Mouse (Mus musculus): Measurements from ENCODE around the gene Man1c1. TPM values are rescaled to one million over a fixed set of nuclear protein-coding genes. Genes with fewer than 3 reads are reported as not detected.

Man1c1 gene
- polyA plus RNA-seq, 1 experiment from 2014 or later: 2.6 TPM

- no peaks in the 10 kb centered on the region for H3K36me3 ChIP-seq (ENCODE audit: control insufficient read depth, insufficient read depth, low read length)
- ATAC-seq (ENCODE audit: insufficient number of reproducible peaks, low FRiP score, low TSS enrichment, low read depth) (peak; percentile 65; the same call in 1 of the 2 replicates), DNase-seq (ENCODE audit: low spot score) (peak; percentile 87)
- no peak overlapping the region for H3K27ac ChIP-seq (replicated peaks; ENCODE audit: low read depth, low read length)
- no peak overlapping the region for H3K4me2 ChIP-seq (ENCODE audit: low read depth, severe bottlenecking)
- H3K9me3 ChIP-seq (ENCODE audit: control insufficient read depth, low read length): no peaks in the 10 kb centered on the region
- no peaks in the 10 kb centered on the region for H3K27me3 ChIP-seq (ENCODE audit: control insufficient read depth, insufficient read depth, low read length)
- WGBS: 7% methylated on average over 8 of the region's 8 CpGs
- no peaks in the 10 kb centered on the region for H3K4me1 ChIP-seq (ENCODE audit: control insufficient read depth, insufficient read depth, low read length)
- H3K9ac ChIP-seq (ENCODE audit: low read length): no peak overlapping the region
- H3K4me3 ChIP-seq (ENCODE audit: low read depth, low read length): no peak overlapping the region
These were observed 9.8 kb upstream of the Man1c1 start for GRCm38 (mm10) chr4:134713937-134714336.

GRCm38 (mm10) chr4:134705311-134705710, 1.2 kb upstream of the Man1c1 start:
- Histone ChIP-seq H3K27ac (replicated peaks; ENCODE audit: low read depth, low read length) (no peak overlapping the region), H3K4me2 (ENCODE audit: low read depth, severe bottlenecking) (peak overlapping the region; percentile 98; the same call in 1 of the 2 replicates), H3K27me3 (ENCODE audit: control insufficient read depth, insufficient read depth, low read length) (peaks cover 17% of the 10 kb centered on the region), H3K9ac (ENCODE audit: low read length) (no peak overlapping the region), H3K4me1 (ENCODE audit: control insufficient read depth, insufficient read depth, low read length) (peaks cover 14% of the 10 kb centered on the region), H3K4me3 (ENCODE audit: low read depth, low read length) (no peak overlapping the region), H3K36me3 (ENCODE audit: control insufficient read depth, insufficient read depth, low read length) (no peaks in the 10 kb centered on the region), H3K9me3 (ENCODE audit: control insufficient read depth, low read length) (no peaks in the 10 kb centered on the region)
- ATAC-seq (ENCODE audit: insufficient number of reproducible peaks, low FRiP score, low TSS enrichment, low read depth) (no peak), DNase-seq (ENCODE audit: low spot score) (peak; percentile 43)
- WGBS: 21% methylated on average over 5 of the region's 5 CpGs

- H3K9ac ChIP-seq (ENCODE audit: low read length): peak overlapping the region; percentile 9
- peaks cover 17% of the 10 kb centered on the region for H3K27me3 ChIP-seq (ENCODE audit: control insufficient read depth, insufficient read depth, low read length)
- peak overlapping the region; percentile 98 for H3K4me2 ChIP-seq (ENCODE audit: low read depth, severe bottlenecking)
- no peak for DNase-seq (ENCODE audit: low spot score)
- WGBS: under 1% methylated on average over 20 of the region's 21 CpGs
- peak; percentile 41; the same call in 1 of the 2 replicates for ATAC-seq (ENCODE audit: insufficient number of reproducible peaks, low FRiP score, low TSS enrichment, low read depth)
- no peaks in the 10 kb centered on the region for H3K9me3 ChIP-seq (ENCODE audit: control insufficient read depth, low read length)
- H3K4me1 ChIP-seq (ENCODE audit: control insufficient read depth, insufficient read depth, low read length): peaks cover 14% of the 10 kb centered on the region
- no peaks in the 10 kb centered on the region for H3K36me3 ChIP-seq (ENCODE audit: control insufficient read depth, insufficient read depth, low read length)
- peak overlapping the region; percentile 43 for H3K4me3 ChIP-seq (ENCODE audit: low read depth, low read length)
- no peak overlapping the region for H3K27ac ChIP-seq (replicated peaks; ENCODE audit: low read depth, low read length)
These were observed 500 bp upstream of the Man1c1 start for GRCm38 (mm10) chr4:134704590-134704989.

GRCm38 (mm10) chr4:134702981-134703834, 882 bp downstream of the Man1c1 start:
- peaks cover 17% of the 10 kb centered on the region for H3K27me3 ChIP-seq (ENCODE audit: control insufficient read depth, insufficient read depth, low read length)
- ATAC-seq (ENCODE audit: insufficient number of reproducible peaks, low FRiP score, low TSS enrichment, low read depth): no peak
- peak overlapping the region; percentile 58 for H3K9ac ChIP-seq (ENCODE audit: low read length)
- H3K4me1 ChIP-seq (ENCODE audit: control insufficient read depth, insufficient read depth, low read length): peaks cover 14% of the 10 kb centered on the region
- H3K36me3 ChIP-seq (ENCODE audit: control insufficient read depth, insufficient read depth, low read length): no peaks in the 10 kb centered on the region
- H3K4me2 ChIP-seq (ENCODE audit: low read depth, severe bottlenecking): peak overlapping the region; percentile 98
- no peak overlapping the region for H3K27ac ChIP-seq (replicated peaks; ENCODE audit: low read depth, low read length)
- peak overlapping the region; percentile 43 for H3K4me3 ChIP-seq (ENCODE audit: low read depth, low read length)
- no peaks in the 10 kb centered on the region for H3K9me3 ChIP-seq (ENCODE audit: control insufficient read depth, low read length)
- DNase-seq (ENCODE audit: low spot score): peak; percentile 50
- WGBS: under 1% methylated on average over 81 of the region's 90 CpGs

GRCm38 (mm10) chr4:134701934-134702333, 2.2 kb downstream of the Man1c1 start:
- Histone ChIP-seq H3K27me3 (ENCODE audit: control insufficient read depth, insufficient read depth, low read length) (peaks cover 17% of the 10 kb centered on the region), H3K36me3 (ENCODE audit: control insufficient read depth, insufficient read depth, low read length) (no peaks in the 10 kb centered on the region), H3K9ac (ENCODE audit: low read length) (no peak overlapping the region), H3K4me3 (ENCODE audit: low read depth, low read length) (no peak overlapping the region), H3K27ac (replicated peaks; ENCODE audit: low read depth, low read length) (no peak overlapping the region), H3K4me1 (ENCODE audit: control insufficient read depth, insufficient read depth, low read length) (peaks cover 14% of the 10 kb centered on the region), H3K9me3 (ENCODE audit: control insufficient read depth, low read length) (no peaks in the 10 kb centered on the region), H3K4me2 (ENCODE audit: low read depth, severe bottlenecking) (no peak overlapping the region)
- DNase-seq (ENCODE audit: low spot score): peak; percentile 81
- no peak for ATAC-seq (ENCODE audit: insufficient number of reproducible peaks, low FRiP score, low TSS enrichment, low read depth)
- 37% methylated on average over 6 of the region's 6 CpGs for WGBS

GRCm38 (mm10) chr4:134700911-134701310, 3.2 kb downstream of the Man1c1 start:
- no peak overlapping the region for H3K4me3 ChIP-seq (ENCODE audit: low read depth, low read length)
- DNase-seq (ENCODE audit: low spot score): no peak
- H3K9ac ChIP-seq (ENCODE audit: low read length): no peak overlapping the region
- H3K4me2 ChIP-seq (ENCODE audit: low read depth, severe bottlenecking): no peak overlapping the region
- no peak for ATAC-seq (ENCODE audit: insufficient number of reproducible peaks, low FRiP score, low TSS enrichment, low read depth)
- no peak overlapping the region for H3K27ac ChIP-seq (replicated peaks; ENCODE audit: low read depth, low read length)
- H3K36me3 ChIP-seq (ENCODE audit: control insufficient read depth, insufficient read depth, low read length): no peaks in the 10 kb centered on the region
- no peaks in the 10 kb centered on the region for H3K9me3 ChIP-seq (ENCODE audit: control insufficient read depth, low read length)
- WGBS: 85% methylated on average over 2 of the region's 2 CpGs
- peaks cover 17% of the 10 kb centered on the region for H3K27me3 ChIP-seq (ENCODE audit: control insufficient read depth, insufficient read depth, low read length)
- H3K4me1 ChIP-seq (ENCODE audit: control insufficient read depth, insufficient read depth, low read length): peaks cover 14% of the 10 kb centered on the region

GRCm38 (mm10) chr4:134693202-134693940, 10.7 kb downstream of the Man1c1 start:
- Histone ChIP-seq H3K36me3 (ENCODE audit: control insufficient read depth, insufficient read depth, low read length) (no peaks in the 10 kb centered on the region), H3K9ac (ENCODE audit: low read length) (no peak overlapping the region), H3K4me3 (ENCODE audit: low read depth, low read length) (no peak overlapping the region), H3K27me3 (ENCODE audit: control insufficient read depth, insufficient read depth, low read length) (no peaks in the 10 kb centered on the region), H3K27ac (replicated peaks; ENCODE audit: low read depth, low read length) (no peak overlapping the region), H3K4me2 (ENCODE audit: low read depth, severe bottlenecking) (no peak overlapping the region), H3K9me3 (ENCODE audit: control insufficient read depth, low read length) (no peaks in the 10 kb centered on the region), H3K4me1 (ENCODE audit: control insufficient read depth, insufficient read depth, low read length) (no peaks in the 10 kb centered on the region)
- DNase-seq (ENCODE audit: low spot score): no peak
- 75% methylated on average over 9 of the region's 9 CpGs for WGBS
- ATAC-seq (ENCODE audit: insufficient number of reproducible peaks, low FRiP score, low TSS enrichment, low read depth): no peak

GRCm38 (mm10) chr4:134692388-134692787, 11.7 kb downstream of the Man1c1 start:
- DNase-seq (ENCODE audit: low spot score) (no peak), ATAC-seq (ENCODE audit: insufficient number of reproducible peaks, low FRiP score, low TSS enrichment, low read depth) (no peak)
- H3K27ac ChIP-seq (replicated peaks; ENCODE audit: low read depth, low read length): no peak overlapping the region
- H3K36me3 ChIP-seq (ENCODE audit: control insufficient read depth, insufficient read depth, low read length): no peaks in the 10 kb centered on the region
- 93% methylated on average over 1 of the region's 1 CpGs for WGBS
- H3K4me1 ChIP-seq (ENCODE audit: control insufficient read depth, insufficient read depth, low read length): no peaks in the 10 kb centered on the region
- no peak overlapping the region for H3K4me2 ChIP-seq (ENCODE audit: low read depth, severe bottlenecking)
- no peaks in the 10 kb centered on the region for H3K27me3 ChIP-seq (ENCODE audit: control insufficient read depth, insufficient read depth, low read length)
- H3K9me3 ChIP-seq (ENCODE audit: control insufficient read depth, low read length): no peaks in the 10 kb centered on the region
- no peak overlapping the region for H3K4me3 ChIP-seq (ENCODE audit: low read depth, low read length)
- H3K9ac ChIP-seq (ENCODE audit: low read length): no peak overlapping the region

Data from limb, embryonic 11.5 days (tissue).